ENCODE assay signal across 7 mouse cellular contexts in genomic region chr5:149353039-149353655, GRCm38 (mm10). TPM values are rescaled to one million over a fixed set of nuclear protein-coding genes. Genes with fewer than 3 reads are reported as not detected.
DNase-seq lines count a peak whose midpoint lies in the region; ATAC-seq lines count a peak whose summit lies in the region.

No protein-coding gene starts in this region.

- no peaks in the 10 kb centered on the region for H3K36me3 ChIP-seq in midbrain, embryonic 14.5 days (ENCODE audit: control insufficient read depth, insufficient read depth, low read length)

- ATAC-seq in midbrain, embryonic 14.5 days (ENCODE audit: low FRiP score, low TSS enrichment): peak; percentile 90

- H3K9ac ChIP-seq in midbrain, embryonic 14.5 days (replicated peaks; ENCODE audit: low read length): no peak overlapping the region

- no peak overlapping the region for H3K4me2 ChIP-seq in midbrain, embryonic 14.5 days (ENCODE audit: low read length)

- peaks cover 13% of the 10 kb centered on the region; the same call in 1 of the 2 replicates for H3K4me1 ChIP-seq in midbrain, embryonic 14.5 days (ENCODE audit: control insufficient read depth, insufficient read depth, low read length)

- no peak overlapping the region for H3K4me3 ChIP-seq in midbrain, embryonic 14.5 days (replicated peaks; ENCODE audit: low read depth, low read length)

- H3K27ac ChIP-seq in midbrain, embryonic 14.5 days (replicated peaks; ENCODE audit: low read depth, low read length): peak overlapping the region; percentile 79

- H3K9me3 ChIP-seq in midbrain, embryonic 14.5 days (ENCODE audit: control insufficient read depth, low read length): no peaks in the 10 kb centered on the region

- DNase-seq in ES-CJ7 (ENCODE audit: low read depth, low spot score): peak; percentile 78
- peak; percentile 57 for DNase-seq in adipocyte (ENCODE audit: low spot score)
- DNase-seq in embryo, embryonic 11 days: peak; percentile 81
- peak; percentile 62 to 75 for DNase-seq in heart, adult 18-20 months
- peak; percentile 59 for DNase-seq in kidney, postnatal 14 days
- DNase-seq in midbrain, embryonic 14.5 days: peak; percentile 85
- DNase-seq in layer of hippocampus, adult 11-12 months (ENCODE audit: low spot score): no peak

- H3K27me3 ChIP-seq in midbrain, embryonic 14.5 days (ENCODE audit: control insufficient read depth, insufficient read depth, low read length): no peaks in the 10 kb centered on the region

- 20% methylated on average over 14 of the region's 14 CpGs for WGBS in midbrain, embryonic 14.5 days

RNA-seq across cellular contexts. Expression of gene Medag, which starts 58.4 kb away (rescaled TPM):
- 10 to 100 TPM in 1 of 2 experiments, 1 to 10 TPM in 1; 8.8 to 10.5 TPM for total RNA-seq in heart, adult 18-20 months (2021)
- polyA plus RNA-seq in midbrain, embryonic 14.5 days (2014; fragmentation: Nextera tagmentation; extraction: Ambion mirVana): 5.9 TPM in 2 replicates
